In genomic region chr6:139978114-139978513, GRCm38 (mm10) we compare ENCODE assay signal across 28 mouse cellular contexts.
DNase-seq lines count a peak whose midpoint lies in the region; ATAC-seq lines count a peak whose summit lies in the region.
"Had no signal": no experiment of that assay in that cellular context is flagged by ENCODE, and none has a peak within 500 bp of the region (broad histone marks: within the 10 kb centered on the region; RNA-seq: fewer than 3 reads in every experiment).

No protein-coding gene starts in this region.

- H3K9me3 ChIP-seq in embryonic facial prominence, embryonic 14.5 days (ENCODE audit: control insufficient read depth, low read length): no peaks in the 10 kb centered on the region
- H3K9me3 ChIP-seq in embryonic facial prominence, embryonic 10.5 days: no peaks in the 10 kb centered on the region
- H3K9me3 ChIP-seq in kidney, embryonic 15.5 days (replicated peaks): no peaks in the 10 kb centered on the region
- H3K9me3 ChIP-seq in lung, embryonic 15.5 days: no peaks in the 10 kb centered on the region
- H3K9me3 ChIP-seq: forebrain, embryonic 13.5 days; liver, embryonic 12.5 days; midbrain, embryonic 12.5 days; neural tube, embryonic 12.5 days had no signal

- DNase-seq in embryonic facial prominence, embryonic 14.5 days (ENCODE audit: low spot score): peak; percentile 30
- DNase-seq in embryonic facial prominence, embryonic 10.5 days (ENCODE audit: low spot score): no peak
- DNase-seq in kidney, postnatal 14 days: no peak
- DNase-seq in lung, adult 18-20 months: no peak
- DNase-seq in lung, postnatal 14 days: peak; percentile 5
- no peak for DNase-seq in layer of hippocampus, postnatal 25 days (ENCODE audit: extremely low spot score in 1 of 2, low spot score in 1 of 2)
- DNase-seq: adrenal gland, adult 2 months; adrenal gland, postnatal 36 days; cerebellum, adult 2 months; cerebellum, postnatal 14 days; gastrocnemius, postnatal 25 days; kidney, postnatal 10 days; layer of hippocampus, postnatal 36 days; left cerebral cortex, postnatal 4 days; liver, postnatal 0 days had no signal

- H3K4me2 ChIP-seq in embryonic facial prominence, embryonic 14.5 days (ENCODE audit: low read depth, low read length): no peak overlapping the region
- H3K4me2 ChIP-seq in kidney, embryonic 15.5 days: no peak overlapping the region
- no peak overlapping the region for H3K4me2 ChIP-seq in lung, embryonic 15.5 days
- H3K4me2 ChIP-seq: forebrain, embryonic 13.5 days; heart, embryonic 11.5 days; hindbrain, embryonic 14.5 days; liver, embryonic 12.5 days; midbrain, embryonic 12.5 days; neural tube, embryonic 12.5 days had no signal

- H3K36me3 ChIP-seq in embryonic facial prominence, embryonic 14.5 days (ENCODE audit: control insufficient read depth, insufficient read depth, low read length): no peaks in the 10 kb centered on the region
- H3K36me3 ChIP-seq in embryonic facial prominence, embryonic 10.5 days (replicated peaks): no peaks in the 10 kb centered on the region
- H3K36me3 ChIP-seq in kidney, embryonic 15.5 days: no peaks in the 10 kb centered on the region
- no peaks in the 10 kb centered on the region for H3K36me3 ChIP-seq in lung, embryonic 15.5 days
- H3K36me3 ChIP-seq: liver, embryonic 12.5 days; midbrain, embryonic 12.5 days; neural tube, embryonic 12.5 days had no signal

- no peak for ATAC-seq in embryonic facial prominence, embryonic 14.5 days (ENCODE audit: low read depth)
- peak; percentile 85 for ATAC-seq in kidney, embryonic 15.5 days (replicated peaks; ENCODE audit: low FRiP score)
- ATAC-seq in lung, embryonic 15.5 days (ENCODE audit: borderline replicate concordance, extremely low read depth, low FRiP score, low TSS enrichment): peak; percentile 76; the same call in 1 of the 2 replicates
- ATAC-seq: activated CD4-positive, CD25-positive, alpha-beta regulatory T cell, adult 4 months; forebrain, embryonic 13.5 days; inflammation-experienced regulatory T-cells, adult 6 months; liver, embryonic 12.5 days; liver, postnatal 0 days had no signal

- H3K27me3 ChIP-seq in embryonic facial prominence, embryonic 14.5 days (replicated peaks; ENCODE audit: control insufficient read depth, insufficient read depth, low read length): no peaks in the 10 kb centered on the region
- no peaks in the 10 kb centered on the region for H3K27me3 ChIP-seq in embryonic facial prominence, embryonic 10.5 days (replicated peaks; ENCODE audit: low read depth, poor library complexity, severe bottlenecking)
- H3K27me3 ChIP-seq in kidney, embryonic 15.5 days: no peaks in the 10 kb centered on the region
- H3K27me3 ChIP-seq in lung, embryonic 15.5 days: no peaks in the 10 kb centered on the region
- H3K27me3 ChIP-seq: CH12.LX; forebrain, embryonic 13.5 days; liver, embryonic 12.5 days; megakaryocyte, embryonic 14.5 days; midbrain, embryonic 12.5 days; neural tube, embryonic 12.5 days had no signal

- 44% methylated on average over 3 of the region's 3 CpGs for WGBS in embryonic facial prominence, embryonic 14.5 days
- 65% methylated on average over 3 of the region's 3 CpGs for WGBS in embryonic facial prominence, embryonic 10.5 days
- WGBS in kidney, embryonic 15.5 days: 37% methylated on average over 3 of the region's 3 CpGs
- WGBS in lung, embryonic 15.5 days: 43% methylated on average over 3 of the region's 3 CpGs

- H3K4me1 ChIP-seq in embryonic facial prominence, embryonic 14.5 days (ENCODE audit: control insufficient read depth, insufficient read depth, low read length): no peaks in the 10 kb centered on the region
- H3K4me1 ChIP-seq in embryonic facial prominence, embryonic 10.5 days: peaks cover 6% of the 10 kb centered on the region
- no peaks in the 10 kb centered on the region; the same call in none of the 2 replicates for H3K4me1 ChIP-seq in kidney, embryonic 15.5 days
- no peaks in the 10 kb centered on the region for H3K4me1 ChIP-seq in lung, embryonic 15.5 days
- H3K4me1 ChIP-seq: forebrain, embryonic 13.5 days; liver, embryonic 12.5 days; megakaryocyte, embryonic 14.5 days; midbrain, embryonic 12.5 days; neural tube, embryonic 12.5 days had no signal

- H3K4me3 ChIP-seq in embryonic facial prominence, embryonic 14.5 days (ENCODE audit: low read depth, low read length): no peak overlapping the region
- no peak overlapping the region for H3K4me3 ChIP-seq in embryonic facial prominence, embryonic 10.5 days
- no peak overlapping the region for H3K4me3 ChIP-seq in kidney, embryonic 15.5 days (replicated peaks)
- H3K4me3 ChIP-seq in lung, embryonic 15.5 days: no peak overlapping the region
- H3K4me3 ChIP-seq: forebrain, embryonic 13.5 days; liver, embryonic 12.5 days; megakaryocyte, embryonic 14.5 days; midbrain, embryonic 12.5 days; myocyte; neural tube, embryonic 12.5 days had no signal

- no peak overlapping the region for H3K9ac ChIP-seq in embryonic facial prominence, embryonic 14.5 days (ENCODE audit: low read depth, low read length)
- H3K9ac ChIP-seq in kidney, embryonic 15.5 days: no peak overlapping the region
- no peak overlapping the region for H3K9ac ChIP-seq in lung, embryonic 15.5 days
- H3K9ac ChIP-seq: forebrain, embryonic 13.5 days; hindbrain, embryonic 14.5 days; liver, embryonic 12.5 days; liver, postnatal 0 days; midbrain, embryonic 12.5 days; neural tube, embryonic 12.5 days had no signal

- no peak overlapping the region for H3K27ac ChIP-seq in embryonic facial prominence, embryonic 14.5 days (replicated peaks; ENCODE audit: low read depth, low read length)
- no peak overlapping the region for H3K27ac ChIP-seq in embryonic facial prominence, embryonic 10.5 days (replicated peaks)
- no peak overlapping the region for H3K27ac ChIP-seq in kidney, embryonic 15.5 days
- no peak overlapping the region for H3K27ac ChIP-seq in lung, embryonic 15.5 days
- H3K27ac ChIP-seq: forebrain, embryonic 13.5 days; hindbrain, embryonic 14.5 days; liver, embryonic 12.5 days; midbrain, embryonic 12.5 days; neural tube, embryonic 12.5 days had no signal

Comparison
In these comparisons a context has a peak if more than half of its experiments do, and no peak if none do; other contexts are left out.
1. DNase-seq: peak in embryonic facial prominence, embryonic 14.5 days (single experiment) and lung, postnatal 14 days (single experiment); none in embryonic facial prominence, embryonic 10.5 days (single experiment), kidney, postnatal 14 days (single experiment), lung, adult 18-20 months (0 of 2) and layer of hippocampus, postnatal 25 days (0 of 2).